Mouse (Mus musculus): Measurements from ENCODE around the gene Dgke. TPM values are rescaled to one million over a fixed set of nuclear protein-coding genes. Genes with fewer than 3 reads are reported as not detected.
"Not testable (repeated sequence)": the region's sequence is repeated elsewhere in the genome, so short reads cannot be mapped to it uniquely, and the experiment has no call there.

Dgke gene
- polyA plus RNA-seq, 1 experiment from 2014 or later, result 4.3 TPM

DNA sequence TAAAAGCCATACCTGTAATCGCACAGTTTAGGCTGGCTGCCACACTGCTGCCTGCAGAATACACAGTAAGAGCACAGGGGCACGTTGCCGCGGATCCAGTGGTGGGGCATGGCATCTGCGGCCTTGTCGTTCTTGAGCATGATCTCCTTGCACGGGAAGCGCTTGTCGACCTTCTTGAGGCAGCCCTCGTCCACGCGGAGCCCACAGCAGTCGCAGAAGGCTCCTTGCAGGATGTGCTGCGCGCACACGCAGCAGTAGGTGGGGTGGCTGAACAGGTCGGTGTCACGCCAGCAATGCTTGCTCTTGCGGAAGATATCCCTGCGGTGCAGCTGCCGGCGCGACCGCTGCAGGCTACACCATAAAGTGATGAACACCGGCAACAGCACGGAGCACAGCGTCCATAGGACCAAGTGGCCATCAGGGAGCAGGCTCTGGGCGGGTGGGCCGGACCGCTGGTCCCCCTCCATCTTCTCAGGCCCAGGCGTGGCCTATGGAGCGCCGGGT is 6.7 kb downstream of the Dgke start:
- Histone ChIP-seq H3K4me3 (ENCODE audit: low read depth, low read length) (peak overlapping the region; percentile 85), H3K36me3 (ENCODE audit: control insufficient read depth, insufficient read depth, low read length) (peaks cover 4% of the 10 kb centered on the region; the same call in 1 of the 2 replicates), H3K4me1 (replicated peaks; ENCODE audit: control insufficient read depth, insufficient read depth, low read length) (peaks cover 19% of the 10 kb centered on the region), H3K9me3 (ENCODE audit: control insufficient read depth, low read length) (no peaks in the 10 kb centered on the region), H3K27ac (ENCODE audit: low read depth) (peak overlapping the region; percentile 54; the same call in 1 of the 2 replicates), H3K9ac (ENCODE audit: low read length) (peak overlapping the region; percentile 71), H3K4me2 (ENCODE audit: low read length) (peak overlapping the region; percentile 64), H3K27me3 (replicated peaks; ENCODE audit: control insufficient read depth, insufficient read depth, low read length) (no peaks in the 10 kb centered on the region)
- under 1% methylated on average over 32 of the region's 33 CpGs for WGBS
- ATAC-seq (replicated peaks; ENCODE audit: low FRiP score, low TSS enrichment, low read depth) (peak; percentile 81), DNase-seq (ENCODE audit: low spot score) (no peak)

DNA sequence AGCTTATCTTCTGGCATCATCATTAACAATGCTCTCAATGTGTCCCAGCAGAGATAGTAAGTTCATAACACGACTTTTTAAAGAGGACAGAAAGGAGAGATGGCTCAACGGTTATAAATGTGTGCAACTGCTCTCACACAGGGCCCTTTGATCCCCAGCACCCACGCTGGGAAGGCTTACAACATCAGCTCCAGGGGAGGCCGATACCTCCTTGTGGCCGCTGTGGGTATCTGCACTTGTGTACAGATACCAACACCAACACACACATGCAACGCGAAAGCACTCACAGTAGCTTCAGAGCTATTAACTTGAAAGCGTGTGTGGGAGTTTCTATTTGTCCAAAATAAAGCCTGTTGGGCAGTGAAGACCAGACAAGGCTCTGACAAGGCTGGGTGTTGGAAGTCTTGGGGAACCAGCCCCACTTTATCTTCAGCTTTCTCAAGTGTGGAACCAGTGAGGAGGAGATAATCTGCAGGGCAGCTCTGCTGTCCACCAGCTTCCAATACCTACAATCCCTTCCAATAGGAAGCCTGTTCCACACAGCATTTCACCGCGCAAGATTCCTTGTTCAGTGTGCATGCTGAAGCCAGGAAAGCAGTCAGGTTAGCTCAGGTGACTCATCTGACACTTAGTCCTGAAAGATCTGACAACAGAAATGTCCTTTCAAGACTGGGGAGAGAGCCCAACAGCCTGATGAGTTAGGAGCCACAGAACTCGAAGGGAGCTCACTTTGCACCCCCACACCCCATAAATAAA is 8.0 kb downstream of the Dgke start:
- ATAC-seq (replicated peaks; ENCODE audit: low FRiP score, low TSS enrichment, low read depth) (no peak), DNase-seq (ENCODE audit: low spot score) (no peak)
- Histone ChIP-seq H3K4me3 (ENCODE audit: low read depth, low read length) (0 out of 2 replicates have a peak overlapping the region, but pooled peaks have one; percentile 85), H3K9me3 (ENCODE audit: control insufficient read depth, low read length) (no peaks in the 10 kb centered on the region), H3K4me2 (ENCODE audit: low read length) (peak overlapping the region; percentile 64), H3K4me1 (replicated peaks; ENCODE audit: control insufficient read depth, insufficient read depth, low read length) (peaks cover 19% of the 10 kb centered on the region), H3K9ac (ENCODE audit: low read length) (no peak overlapping the region), H3K27me3 (replicated peaks; ENCODE audit: control insufficient read depth, insufficient read depth, low read length) (no peaks in the 10 kb centered on the region), H3K27ac (ENCODE audit: low read depth) (no peak overlapping the region), H3K36me3 (ENCODE audit: control insufficient read depth, insufficient read depth, low read length) (peaks cover 15% of the 10 kb centered on the region; the same call in 1 of the 2 replicates)
- WGBS, result 67% methylated on average over 11 of the region's 11 CpGs

GRCm38 (mm10) chr11:89055931-89056690 is 10.5 kb downstream of the Dgke start:
- Histone ChIP-seq H3K4me3 (ENCODE audit: low read depth, low read length) (no peak overlapping the region), H3K9me3 (ENCODE audit: control insufficient read depth, low read length) (no peaks in the 10 kb centered on the region), H3K4me1 (replicated peaks; ENCODE audit: control insufficient read depth, insufficient read depth, low read length) (peaks cover 19% of the 10 kb centered on the region), H3K4me2 (ENCODE audit: low read length) (no peak overlapping the region), H3K27ac (ENCODE audit: low read depth) (no peak overlapping the region), H3K36me3 (ENCODE audit: control insufficient read depth, insufficient read depth, low read length) (peaks cover 22% of the 10 kb centered on the region), H3K9ac (ENCODE audit: low read length) (no peak overlapping the region), H3K27me3 (replicated peaks; ENCODE audit: control insufficient read depth, insufficient read depth, low read length) (no peaks in the 10 kb centered on the region)
- ATAC-seq (replicated peaks; ENCODE audit: low FRiP score, low TSS enrichment, low read depth) (no peak), DNase-seq (ENCODE audit: low spot score) (no peak)
- 68% methylated on average over 13 of the region's 13 CpGs for WGBS

GRCm38 (mm10) chr11:89051767-89052166 is 14.9 kb downstream of the Dgke start:
- H3K4me1 ChIP-seq (replicated peaks; ENCODE audit: control insufficient read depth, insufficient read depth, low read length), result peaks cover 2% of the 10 kb centered on the region; the same call in 1 of the 2 replicates
- WGBS, result 90% methylated on average over 6 of the region's 6 CpGs
- H3K9ac ChIP-seq (ENCODE audit: low read length), result no peak overlapping the region
- H3K36me3 ChIP-seq (ENCODE audit: control insufficient read depth, insufficient read depth, low read length), result peaks cover 53% of the 10 kb centered on the region
- no peaks in the 10 kb centered on the region for H3K9me3 ChIP-seq (ENCODE audit: control insufficient read depth, low read length)
- DNase-seq (ENCODE audit: low spot score), result no peak
- no peak overlapping the region for H3K27ac ChIP-seq (ENCODE audit: low read depth)
- H3K4me3 ChIP-seq (ENCODE audit: low read depth, low read length), result no peak overlapping the region
- no peak overlapping the region for H3K4me2 ChIP-seq (ENCODE audit: low read length)
- no peak for ATAC-seq (replicated peaks; ENCODE audit: low FRiP score, low TSS enrichment, low read depth)
- H3K27me3 ChIP-seq (replicated peaks; ENCODE audit: control insufficient read depth, insufficient read depth, low read length), result no peaks in the 10 kb centered on the region

- no peak overlapping the region for H3K27ac ChIP-seq (ENCODE audit: low read depth)
- H3K9me3 ChIP-seq (ENCODE audit: control insufficient read depth, low read length), result 0 out of 2 replicates have a peak, but pooled peaks cover 4% of the 10 kb centered on the region
- no peak overlapping the region for H3K9ac ChIP-seq (ENCODE audit: low read length)
- H3K4me2 ChIP-seq (ENCODE audit: low read length), result no peak overlapping the region
- no peaks in the 10 kb centered on the region for H3K4me1 ChIP-seq (replicated peaks; ENCODE audit: control insufficient read depth, insufficient read depth, low read length)
- H3K27me3 ChIP-seq (replicated peaks; ENCODE audit: control insufficient read depth, insufficient read depth, low read length), result no peaks in the 10 kb centered on the region
- ATAC-seq (replicated peaks; ENCODE audit: low FRiP score, low TSS enrichment, low read depth) (no peak), DNase-seq (ENCODE audit: low spot score) (no peak)
- H3K4me3 ChIP-seq (ENCODE audit: low read depth, low read length), result no peak overlapping the region
- 87% methylated on average over 3 of the region's 3 CpGs for WGBS
- peaks cover 70% of the 10 kb centered on the region for H3K36me3 ChIP-seq (ENCODE audit: control insufficient read depth, insufficient read depth, low read length)
These were observed 20.6 kb downstream of the Dgke start for GRCm38 (mm10) chr11:89046021-89046420.

DNA sequence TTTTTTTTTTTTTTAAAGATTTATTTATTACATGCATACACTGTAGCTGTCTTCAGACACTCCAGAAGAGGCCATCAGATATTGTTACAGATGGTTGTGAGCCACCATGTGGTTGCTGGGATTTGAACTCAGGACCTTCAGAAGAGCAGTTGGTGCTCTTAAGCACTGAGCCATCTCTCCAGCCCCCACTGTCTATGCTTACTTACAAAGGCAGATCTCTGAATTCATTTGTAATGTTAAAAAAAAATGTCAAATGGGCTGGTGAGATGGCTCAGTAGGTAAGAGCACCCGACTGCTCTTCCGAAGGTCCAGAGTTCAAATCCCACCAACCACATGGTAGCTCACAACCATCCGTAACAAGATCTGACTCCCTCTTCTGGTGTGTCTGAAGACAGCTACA is 21.1 kb downstream of the Dgke start:
- not testable (repeated sequence) for H3K4me3 ChIP-seq (ENCODE audit: low read depth, low read length); H3K27ac ChIP-seq (ENCODE audit: low read depth); ATAC-seq (replicated peaks; ENCODE audit: low FRiP score, low TSS enrichment, low read depth); H3K27me3 ChIP-seq (replicated peaks; ENCODE audit: control insufficient read depth, insufficient read depth, low read length); H3K4me1 ChIP-seq (replicated peaks; ENCODE audit: control insufficient read depth, insufficient read depth, low read length); H3K4me2 ChIP-seq (ENCODE audit: low read length); DNase-seq (ENCODE audit: low spot score); H3K9me3 ChIP-seq (ENCODE audit: control insufficient read depth, low read length); H3K9ac ChIP-seq (ENCODE audit: low read length)
- 100% methylated on average over 3 of the region's 3 CpGs for WGBS
- peaks cover 70% of the 10 kb centered on the region for H3K36me3 ChIP-seq (ENCODE audit: control insufficient read depth, insufficient read depth, low read length)

DNA sequence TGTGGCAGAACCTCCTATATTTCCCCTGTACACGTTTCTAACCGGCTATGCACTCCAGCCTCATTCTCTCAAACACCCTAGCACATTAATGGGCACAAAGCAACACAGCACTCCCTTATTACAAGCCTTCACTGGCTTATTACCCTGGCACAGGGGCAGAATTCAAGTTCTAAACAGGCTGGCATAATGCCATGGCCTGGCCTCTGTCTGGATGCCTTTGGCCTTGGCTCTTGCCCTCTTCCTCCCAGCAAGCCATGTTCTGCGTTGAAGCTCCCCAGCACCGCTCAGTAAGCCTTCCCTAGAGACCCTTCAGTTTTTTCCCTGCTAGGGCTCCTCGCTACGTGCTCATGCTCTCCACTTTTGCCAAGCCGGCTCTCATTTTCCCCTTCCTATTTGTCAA is 23.6 kb downstream of the Dgke start:
- H3K27ac ChIP-seq (ENCODE audit: low read depth), result no peak overlapping the region
- WGBS, result 93% methylated on average over 7 of the region's 7 CpGs
- ATAC-seq (replicated peaks; ENCODE audit: low FRiP score, low TSS enrichment, low read depth) (no peak), DNase-seq (ENCODE audit: low spot score) (no peak)
- no peaks in the 10 kb centered on the region for H3K4me1 ChIP-seq (replicated peaks; ENCODE audit: control insufficient read depth, insufficient read depth, low read length)
- H3K9ac ChIP-seq (ENCODE audit: low read length), result no peak overlapping the region
- no peaks in the 10 kb centered on the region for H3K27me3 ChIP-seq (replicated peaks; ENCODE audit: control insufficient read depth, insufficient read depth, low read length)
- 0 out of 2 replicates have a peak, but pooled peaks cover 4% of the 10 kb centered on the region for H3K9me3 ChIP-seq (ENCODE audit: control insufficient read depth, low read length)
- H3K4me2 ChIP-seq (ENCODE audit: low read length), result no peak overlapping the region
- H3K4me3 ChIP-seq (ENCODE audit: low read depth, low read length), result no peak overlapping the region
- H3K36me3 ChIP-seq (ENCODE audit: control insufficient read depth, insufficient read depth, low read length), result peaks cover 77% of the 10 kb centered on the region

DNA sequence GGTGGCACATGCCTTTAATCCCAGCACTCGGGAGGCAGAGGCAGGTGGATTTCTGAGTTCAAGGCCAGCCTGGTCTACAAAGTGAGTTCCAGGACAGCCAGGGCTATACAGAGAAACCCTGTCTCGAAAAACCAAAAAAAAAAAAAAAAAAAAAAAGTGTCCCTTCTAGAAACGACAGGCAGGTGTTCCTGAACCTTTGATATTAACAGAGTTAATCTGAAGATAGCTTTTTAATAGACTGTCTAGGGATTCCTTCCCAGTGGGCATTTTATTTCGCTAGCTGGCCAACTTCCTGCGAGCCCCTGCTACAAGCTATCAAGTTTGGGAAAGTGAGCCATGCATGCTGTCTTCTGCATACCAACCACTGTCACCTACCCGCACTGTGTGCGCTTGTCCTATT is 25.6 kb downstream of the Dgke start:
- not testable (repeated sequence) for H3K27me3 ChIP-seq (replicated peaks; ENCODE audit: control insufficient read depth, insufficient read depth, low read length); DNase-seq (ENCODE audit: low spot score); H3K4me3 ChIP-seq (ENCODE audit: low read depth, low read length); H3K4me2 ChIP-seq (ENCODE audit: low read length); H3K27ac ChIP-seq (ENCODE audit: low read depth); H3K9ac ChIP-seq (ENCODE audit: low read length); ATAC-seq (replicated peaks; ENCODE audit: low FRiP score, low TSS enrichment, low read depth); H3K9me3 ChIP-seq (ENCODE audit: control insufficient read depth, low read length); H3K4me1 ChIP-seq (replicated peaks; ENCODE audit: control insufficient read depth, insufficient read depth, low read length)
- 88% methylated on average over 6 of the region's 7 CpGs for WGBS
- H3K36me3 ChIP-seq (ENCODE audit: control insufficient read depth, insufficient read depth, low read length), result peaks cover 63% of the 10 kb centered on the region

Measured in intestine, embryonic 14.5 days (tissue).